8 mouse cellular contexts compared by ENCODE assay signal in genomic region chr15:89179630-89179964, GRCm38 (mm10). TPM values are rescaled to one million over a fixed set of nuclear protein-coding genes. Genes with fewer than 3 reads are reported as not detected.
DNase-seq lines count a peak whose midpoint lies in the region; ATAC-seq lines count a peak whose summit lies in the region.

No protein-coding gene starts in this region.

- H3K4me2 ChIP-seq in lung, embryonic 15.5 days = peak overlapping the region; percentile 96
- H3K4me2 ChIP-seq in embryonic facial prominence, embryonic 15.5 days (replicated peaks) = peak overlapping the region; percentile 81
- H3K4me2 ChIP-seq in intestine, embryonic 16.5 days (ENCODE audit: low read depth, low read length) = peak overlapping the region; percentile 80
- H3K4me2 ChIP-seq in neural tube, embryonic 14.5 days (ENCODE audit: low read depth, low read length) = peak overlapping the region; percentile 68

- H3K27me3 ChIP-seq in lung, embryonic 15.5 days = no peaks in the 10 kb centered on the region
- H3K27me3 ChIP-seq in embryonic facial prominence, embryonic 15.5 days = no peaks in the 10 kb centered on the region
- no peaks in the 10 kb centered on the region for H3K27me3 ChIP-seq in intestine, embryonic 16.5 days (replicated peaks; ENCODE audit: control insufficient read depth, insufficient read depth, low read length)
- no peaks in the 10 kb centered on the region for H3K27me3 ChIP-seq in neural tube, embryonic 14.5 days (ENCODE audit: control insufficient read depth, insufficient read depth, low read length)

- DNase-seq in lung, adult 18-20 months = no peak
- DNase-seq in frontal cortex, postnatal 10 days (ENCODE audit: low spot score in 2 of 2) = no peak
- DNase-seq in adrenal gland, postnatal 4 days (ENCODE audit: low spot score in 2 of 2) = no peak
- DNase-seq in gastrocnemius, postnatal 25 days = no peak

- no peaks in the 10 kb centered on the region for H3K36me3 ChIP-seq in lung, embryonic 15.5 days
- H3K36me3 ChIP-seq in embryonic facial prominence, embryonic 15.5 days = no peaks in the 10 kb centered on the region
- no peaks in the 10 kb centered on the region for H3K36me3 ChIP-seq in intestine, embryonic 16.5 days (ENCODE audit: control insufficient read depth, insufficient read depth, low read length)
- H3K36me3 ChIP-seq in neural tube, embryonic 14.5 days (ENCODE audit: control insufficient read depth, insufficient read depth, low read length) = no peaks in the 10 kb centered on the region

- peak overlapping the region; percentile 96 for H3K27ac ChIP-seq in lung, embryonic 15.5 days
- peak overlapping the region; percentile 92 for H3K27ac ChIP-seq in embryonic facial prominence, embryonic 15.5 days (replicated peaks)
- H3K27ac ChIP-seq in intestine, embryonic 16.5 days (ENCODE audit: low read length) = peak overlapping the region; percentile 93
- peak overlapping the region; percentile 91; the same call in 1 of the 2 replicates for H3K27ac ChIP-seq in neural tube, embryonic 14.5 days (ENCODE audit: low read depth, low read length)

- H3K9me3 ChIP-seq in lung, embryonic 15.5 days = no peaks in the 10 kb centered on the region
- H3K9me3 ChIP-seq in embryonic facial prominence, embryonic 15.5 days (replicated peaks) = no peaks in the 10 kb centered on the region
- no peaks in the 10 kb centered on the region for H3K9me3 ChIP-seq in intestine, embryonic 16.5 days (ENCODE audit: control insufficient read depth, low read length)
- H3K9me3 ChIP-seq in neural tube, embryonic 14.5 days (ENCODE audit: control insufficient read depth, low read length) = no peaks in the 10 kb centered on the region

- ATAC-seq in lung, embryonic 15.5 days (ENCODE audit: borderline replicate concordance, extremely low read depth, low FRiP score, low TSS enrichment) = no peak
- no peak for ATAC-seq in embryonic facial prominence, embryonic 15.5 days (ENCODE audit: insufficient number of reproducible peaks, low FRiP score, low TSS enrichment, low read depth)
- no peak for ATAC-seq in intestine, embryonic 16.5 days
- no peak for ATAC-seq in neural tube, embryonic 14.5 days (ENCODE audit: low read depth)

- WGBS in lung, embryonic 15.5 days = 5% methylated on average over 6 of the region's 6 CpGs
- 4% methylated on average over 6 of the region's 6 CpGs for WGBS in embryonic facial prominence, embryonic 15.5 days
- WGBS in intestine, embryonic 16.5 days = 2% methylated on average over 6 of the region's 6 CpGs
- under 1% methylated on average over 6 of the region's 6 CpGs for WGBS in neural tube, embryonic 14.5 days

- H3K4me1 ChIP-seq in lung, embryonic 15.5 days = peaks cover 69% of the 10 kb centered on the region
- H3K4me1 ChIP-seq in embryonic facial prominence, embryonic 15.5 days = peaks cover 72% of the 10 kb centered on the region
- peaks cover 54% of the 10 kb centered on the region for H3K4me1 ChIP-seq in intestine, embryonic 16.5 days (ENCODE audit: control insufficient read depth, insufficient read depth, low read length)
- H3K4me1 ChIP-seq in neural tube, embryonic 14.5 days (ENCODE audit: control insufficient read depth, insufficient read depth, low read length) = peaks cover 40% of the 10 kb centered on the region

- H3K9ac ChIP-seq in lung, embryonic 15.5 days = peak overlapping the region; percentile 85
- H3K9ac ChIP-seq in embryonic facial prominence, embryonic 15.5 days = peak overlapping the region; percentile 83
- H3K9ac ChIP-seq in intestine, embryonic 16.5 days (ENCODE audit: low read depth, low read length) = peak overlapping the region; percentile 89
- H3K9ac ChIP-seq in neural tube, embryonic 14.5 days (replicated peaks; ENCODE audit: low read depth, low read length) = peak overlapping the region; percentile 92

- peak overlapping the region; percentile 87 for H3K4me3 ChIP-seq in lung, embryonic 15.5 days
- peak overlapping the region; percentile 72 for H3K4me3 ChIP-seq in embryonic facial prominence, embryonic 15.5 days (replicated peaks)
- peak overlapping the region; percentile 57 for H3K4me3 ChIP-seq in intestine, embryonic 16.5 days (ENCODE audit: low read length)
- peak overlapping the region; percentile 78 for H3K4me3 ChIP-seq in neural tube, embryonic 14.5 days (ENCODE audit: low read depth, low read length)

RNA-seq across cellular contexts. Expression of gene Plxnb2, which starts 1.0 kb away (rescaled TPM):
- 123 and 128 TPM in 2 replicates for polyA plus RNA-seq in lung, embryonic 15.5 days (2015; fragmentation: Nextera tagmentation; extraction: Ambion mirVana)
- polyA plus RNA-seq in embryonic facial prominence, embryonic 15.5 days (2015; fragmentation: Nextera tagmentation; extraction: Ambion mirVana) = 157 and 161 TPM in 2 replicates
- polyA plus RNA-seq in intestine, embryonic 16.5 days (2015; fragmentation: Nextera tagmentation; extraction: Ambion mirVana) = 98.5 and 104 TPM in 2 replicates
- 66.4 and 100 TPM in 2 replicates for polyA plus RNA-seq in neural tube, embryonic 14.5 days (2014; fragmentation: Nextera tagmentation; extraction: Ambion mirVana)
- total RNA-seq in adrenal gland, postnatal 4 days (2021) = 100 to 1,000 TPM; 167 to 207 TPM
- 10 to 100 TPM in 1 of 2 experiments, 1 to 10 TPM in 1; 8.5 to 11.9 TPM for total RNA-seq in gastrocnemius, postnatal 25 days (2021)

RNA-seq across cellular contexts. Expression of gene Dennd6b, which starts 16.7 kb away (rescaled TPM):
- polyA plus RNA-seq in lung, embryonic 15.5 days (2015; fragmentation: Nextera tagmentation; extraction: Ambion mirVana) = 11.0 and 11.8 TPM in 2 replicates
- 16.3 and 16.7 TPM in 2 replicates for polyA plus RNA-seq in embryonic facial prominence, embryonic 15.5 days (2015; fragmentation: Nextera tagmentation; extraction: Ambion mirVana)
- 10.9 and 13.0 TPM in 2 replicates for polyA plus RNA-seq in intestine, embryonic 16.5 days (2015; fragmentation: Nextera tagmentation; extraction: Ambion mirVana)
- 83.0 and 94.5 TPM in 2 replicates for polyA plus RNA-seq in neural tube, embryonic 14.5 days (2014; fragmentation: Nextera tagmentation; extraction: Ambion mirVana)
- 10 to 100 TPM; 11.5 to 13.0 TPM for total RNA-seq in adrenal gland, postnatal 4 days (2021)
- total RNA-seq in gastrocnemius, postnatal 25 days (2021) = 1 to 10 TPM; 6.6 to 8.4 TPM

RNA-seq across cellular contexts. Expression of gene Mapk11, which starts 30.2 kb away (rescaled TPM):
- 10.0 and 12.6 TPM in 2 replicates for polyA plus RNA-seq in lung, embryonic 15.5 days (2015; fragmentation: Nextera tagmentation; extraction: Ambion mirVana)
- polyA plus RNA-seq in embryonic facial prominence, embryonic 15.5 days (2015; fragmentation: Nextera tagmentation; extraction: Ambion mirVana) = 10.7 and 12.7 TPM in 2 replicates
- 4.7 and 5.0 TPM in 2 replicates for polyA plus RNA-seq in intestine, embryonic 16.5 days (2015; fragmentation: Nextera tagmentation; extraction: Ambion mirVana)
- 24.9 and 32.9 TPM in 2 replicates for polyA plus RNA-seq in neural tube, embryonic 14.5 days (2014; fragmentation: Nextera tagmentation; extraction: Ambion mirVana)
- 1 to 10 TPM; 6.9 to 8.6 TPM for total RNA-seq in adrenal gland, postnatal 4 days (2021)
- total RNA-seq in gastrocnemius, postnatal 25 days (2021) = 1 to 10 TPM in 1 of 2 experiments, under 1 TPM in 1; 0.67 to 2.1 TPM

RNA-seq across cellular contexts. Expression of gene Ppp6r2, which starts 31.8 kb away (rescaled TPM):
- 24.5 and 28.5 TPM in 2 replicates for polyA plus RNA-seq in lung, embryonic 15.5 days (2015; fragmentation: Nextera tagmentation; extraction: Ambion mirVana)
- 33.3 and 35.8 TPM in 2 replicates for polyA plus RNA-seq in embryonic facial prominence, embryonic 15.5 days (2015; fragmentation: Nextera tagmentation; extraction: Ambion mirVana)
- 18.0 and 20.1 TPM in 2 replicates for polyA plus RNA-seq in intestine, embryonic 16.5 days (2015; fragmentation: Nextera tagmentation; extraction: Ambion mirVana)
- polyA plus RNA-seq in neural tube, embryonic 14.5 days (2014; fragmentation: Nextera tagmentation; extraction: Ambion mirVana) = 85.5 and 92.7 TPM in 2 replicates
- 10 to 100 TPM; 53.8 to 57.6 TPM for total RNA-seq in adrenal gland, postnatal 4 days (2021)
- 10 to 100 TPM; 71.1 to 72.5 TPM for total RNA-seq in gastrocnemius, postnatal 25 days (2021)

RNA-seq across cellular contexts. Expression of gene Mapk12, which starts 39.1 kb away (rescaled TPM):
- 12.5 and 13.4 TPM in 2 replicates for polyA plus RNA-seq in lung, embryonic 15.5 days (2015; fragmentation: Nextera tagmentation; extraction: Ambion mirVana)
- 9.4 and 11.2 TPM in 2 replicates for polyA plus RNA-seq in embryonic facial prominence, embryonic 15.5 days (2015; fragmentation: Nextera tagmentation; extraction: Ambion mirVana)
- polyA plus RNA-seq in intestine, embryonic 16.5 days (2015; fragmentation: Nextera tagmentation; extraction: Ambion mirVana) = 2.7 and 3.1 TPM in 2 replicates
- polyA plus RNA-seq in neural tube, embryonic 14.5 days (2014; fragmentation: Nextera tagmentation; extraction: Ambion mirVana) = 2.9 and 5.2 TPM in 2 replicates
- 10 to 100 TPM; 13.9 to 16.2 TPM for total RNA-seq in adrenal gland, postnatal 4 days (2021)
- total RNA-seq in gastrocnemius, postnatal 25 days (2021) = 100 to 1,000 TPM; 140 to 157 TPM
